Mouse (Mus musculus): ENCODE data around the gene Gnat2. TPM values are rescaled to one million over a fixed set of nuclear protein-coding genes. Genes with fewer than 3 reads are reported as not detected.

The Gnat2 gene
- polyA plus RNA-seq, 1 experiment from 2014 or later: 3.1 TPM

DNA sequence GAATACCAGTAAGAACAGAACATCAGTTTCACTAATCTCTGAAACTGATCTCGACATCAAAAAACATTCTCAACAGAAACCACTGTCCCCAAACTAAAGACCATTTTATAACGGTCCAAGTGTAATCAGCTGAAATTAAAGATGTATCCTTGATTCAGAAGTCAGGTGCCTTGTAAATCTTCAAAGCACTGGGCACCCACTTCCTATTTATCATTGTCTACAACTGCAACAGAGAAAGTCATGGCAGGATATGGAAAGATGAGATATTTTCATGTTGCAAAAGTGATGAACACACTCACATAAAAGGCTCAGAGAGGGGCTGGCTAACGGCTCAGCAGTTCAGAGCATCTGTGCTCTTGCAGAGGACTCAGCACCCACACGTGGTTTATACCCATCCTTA, 48.2 kb downstream of the Gnat2 start:
- ATAC-seq (ENCODE audit: low read depth) (no peak), DNase-seq (no peak)
- 75% methylated on average over 4 of the region's 4 CpGs for WGBS (ENCODE audit: insufficient replicate concordance)
- Histone ChIP-seq H3K4me3 (replicated peaks) (no peak overlapping the region), H3K27ac (no peak overlapping the region), H3K4me1 (replicated peaks) (peaks cover 64% of the 10 kb centered on the region), H3K4me2 (no peak overlapping the region), H3K27me3 (no peaks in the 10 kb centered on the region), H3K36me3 (peaks cover 35% of the 10 kb centered on the region), H3K9ac (no peak overlapping the region), H3K9me3 (replicated peaks) (no peaks in the 10 kb centered on the region)

DNA sequence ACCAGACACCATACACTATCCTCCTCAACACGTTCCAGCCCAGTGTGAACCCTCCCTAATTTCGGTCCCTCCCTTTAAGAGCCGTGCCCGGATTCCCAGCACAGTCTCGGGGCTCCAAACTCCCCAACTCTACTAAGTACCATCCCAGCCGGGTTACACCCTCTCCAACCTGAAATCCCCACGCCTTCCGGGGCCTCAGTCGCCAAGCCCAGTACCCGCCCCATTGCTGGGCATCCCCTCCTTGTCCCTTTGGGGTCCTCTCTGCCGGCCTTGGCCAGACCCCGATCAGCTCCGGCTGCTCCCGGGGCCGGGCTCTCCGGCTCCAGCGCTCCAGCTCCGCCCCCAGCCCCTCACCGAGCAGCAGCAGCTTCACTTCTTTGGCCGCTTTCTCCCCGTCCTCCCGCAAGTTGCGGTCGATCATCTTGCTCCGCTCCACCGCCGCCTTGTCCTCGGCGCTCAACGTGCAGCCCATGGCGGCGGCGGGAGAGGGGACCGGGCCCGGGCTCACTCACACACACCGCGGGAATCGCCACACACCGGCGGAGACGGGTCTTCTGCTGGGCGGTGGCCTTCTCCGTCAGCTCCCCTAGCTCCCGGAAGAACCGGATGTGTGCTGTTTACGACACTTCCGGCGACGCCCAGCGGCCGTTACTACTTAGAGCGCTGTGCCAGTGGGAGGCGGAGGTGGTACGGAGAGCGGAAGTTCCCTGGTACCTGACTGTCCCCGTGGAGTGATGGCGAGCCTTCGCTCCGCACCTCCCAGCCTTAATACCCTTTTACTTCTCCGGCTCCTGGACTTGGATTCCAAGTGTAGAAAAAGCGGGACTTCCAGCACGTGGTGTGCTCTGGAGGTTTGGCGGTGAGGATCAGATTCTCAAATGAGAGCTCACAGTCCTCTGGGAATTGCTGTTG, 53.2 kb downstream of the Gnat2 start, which contains the start of gene Gnai3:
TSS of gene Gnai3 (minus strand) at position 613 of the 912 bp plus-strand sequence.
- DNase-seq: peak; percentile 86
- peak within 1 kb of the TSS; percentile 98 for H3K27ac ChIP-seq
- peak within 1 kb of the TSS; percentile 98 for H3K9ac ChIP-seq
- H3K27me3 ChIP-seq: no peaks in the 10 kb centered on the region
- H3K4me2 ChIP-seq: peak within 1 kb of the TSS; percentile 92
- peak within 1 kb of the TSS; percentile 100 for H3K4me3 ChIP-seq (replicated peaks)
- peaks cover 52% of the 10 kb centered on the region for H3K4me1 ChIP-seq (replicated peaks)
- peaks cover 10% of the 10 kb centered on the region for H3K36me3 ChIP-seq
- WGBS (ENCODE audit: insufficient replicate concordance): under 1% methylated on average over 63 of the region's 63 CpGs
- no peaks in the 10 kb centered on the region for H3K9me3 ChIP-seq (replicated peaks)
- peak; percentile 95 for ATAC-seq (ENCODE audit: low read depth)

DNA sequence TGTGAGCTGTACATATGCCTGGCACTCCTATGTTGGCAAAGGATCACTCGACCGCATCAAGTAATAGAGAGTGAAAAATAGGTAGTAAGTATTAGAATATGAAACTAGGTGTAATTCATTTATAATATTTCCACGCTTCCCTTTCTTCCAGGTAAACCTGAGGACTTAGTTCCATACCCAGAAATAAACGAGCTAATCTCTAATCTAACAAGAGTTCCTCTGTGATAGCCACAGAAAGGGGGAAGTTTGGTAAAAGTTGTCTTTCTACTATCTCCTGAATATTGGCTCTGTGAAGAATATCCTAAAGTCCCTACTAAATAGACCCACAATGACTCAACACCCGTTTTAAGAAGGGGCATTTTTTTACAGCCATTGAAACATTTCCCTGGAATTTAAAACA, 54.1 kb downstream of the Gnat2 start:
- Histone ChIP-seq H3K4me1 (replicated peaks) (peaks cover 48% of the 10 kb centered on the region), H3K36me3 (peaks cover 5% of the 10 kb centered on the region; the same call in 1 of the 2 replicates), H3K9ac (peak overlapping the region; percentile 98), H3K9me3 (replicated peaks) (no peaks in the 10 kb centered on the region), H3K27ac (peak overlapping the region; percentile 98), H3K4me3 (replicated peaks) (peak overlapping the region; percentile 100), H3K27me3 (no peaks in the 10 kb centered on the region), H3K4me2 (peak overlapping the region; percentile 92)
- 31% methylated on average over 5 of the region's 5 CpGs for WGBS (ENCODE audit: insufficient replicate concordance)
- ATAC-seq (ENCODE audit: low read depth) (no peak), DNase-seq (no peak)

DNA sequence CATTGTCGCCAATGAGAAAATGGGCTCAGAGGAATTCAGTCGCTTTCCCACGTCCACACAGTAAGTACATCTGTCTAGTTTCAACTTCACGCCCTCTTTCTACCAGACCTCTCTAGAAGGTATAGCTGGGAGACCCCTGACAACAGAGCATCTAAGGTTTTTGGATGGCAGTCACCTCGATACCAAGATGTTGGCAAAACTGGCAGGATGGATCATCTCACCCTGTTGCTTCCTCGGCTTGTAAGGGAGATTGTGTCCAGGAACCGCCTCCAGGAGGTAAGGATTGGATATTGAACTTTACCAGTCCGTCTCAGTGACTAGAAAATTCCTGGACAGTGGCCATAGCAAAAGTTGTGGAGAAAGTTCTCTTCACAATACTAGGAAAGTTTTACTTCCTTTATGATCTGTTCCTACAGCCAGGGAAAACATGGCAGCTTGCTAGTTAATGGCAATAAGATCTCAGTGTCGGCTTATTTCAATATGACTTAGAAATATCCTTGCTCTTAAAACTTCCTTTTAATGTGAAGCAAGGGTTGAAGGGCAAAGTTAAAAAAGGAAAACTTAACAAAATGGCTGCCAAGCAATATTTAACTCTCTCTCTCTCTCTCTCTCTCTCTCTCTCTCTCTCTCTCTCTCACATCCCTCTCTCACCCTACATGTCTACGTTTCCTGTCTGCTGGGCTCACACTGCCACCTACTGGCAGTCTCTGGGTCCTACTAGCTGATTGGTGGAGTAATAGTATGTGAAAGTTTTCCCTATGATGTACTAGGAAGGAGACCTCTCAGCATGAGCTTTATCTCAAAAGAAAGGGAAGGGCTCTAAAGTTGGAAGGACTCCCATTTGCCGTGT, 55.0 kb downstream of the Gnat2 start:
- 61% methylated on average over 11 of the region's 11 CpGs for WGBS (ENCODE audit: insufficient replicate concordance)
- Histone ChIP-seq H3K4me3 (replicated peaks) (no peak overlapping the region), H3K4me2 (peak overlapping the region; percentile 92; the same call in 1 of the 2 replicates), H3K27ac (peak overlapping the region; percentile 98), H3K9ac (no peak overlapping the region), H3K9me3 (replicated peaks) (no peaks in the 10 kb centered on the region), H3K36me3 (peaks cover 5% of the 10 kb centered on the region; the same call in 1 of the 2 replicates), H3K27me3 (no peaks in the 10 kb centered on the region), H3K4me1 (replicated peaks) (peaks cover 39% of the 10 kb centered on the region)
- peak; percentile 82 for DNase-seq
- ATAC-seq (ENCODE audit: low read depth): peak; percentile 28; the same call in 1 of the 2 replicates

Other genes with a start within 250 kb of the Gnat2 start
- gene Eps8l3, start 215.6 kb upstream of the Gnat2 start, polyA plus RNA-seq (2015; fragmentation: Nextera tagmentation; extraction: Ambion mirVana): not detected in 2 replicates
- gene Gstm5, start 197.0 kb upstream of the Gnat2 start, polyA plus RNA-seq (2015; fragmentation: Nextera tagmentation; extraction: Ambion mirVana): 148 and 158 TPM in 2 replicates
- 11.1 and 13.2 TPM in 2 replicates for gene Gstm7, start 161.0 kb upstream of the Gnat2 start, polyA plus RNA-seq (2015; fragmentation: Nextera tagmentation; extraction: Ambion mirVana)
- gene Gstm6, start 149.0 kb upstream of the Gnat2 start, polyA plus RNA-seq (2015; fragmentation: Nextera tagmentation; extraction: Ambion mirVana): 9.0 and 12.0 TPM in 2 replicates
- gene Gstm3, start 123.5 kb upstream of the Gnat2 start, polyA plus RNA-seq (2015; fragmentation: Nextera tagmentation; extraction: Ambion mirVana): 11.4 and 11.8 TPM in 2 replicates
- 5.9 and 6.1 TPM in 2 replicates for gene Gstm2, start 106.3 kb upstream of the Gnat2 start, polyA plus RNA-seq (2015; fragmentation: Nextera tagmentation; extraction: Ambion mirVana)
- 264 and 265 TPM in 2 replicates for gene Gstm1, start 74.8 kb upstream of the Gnat2 start, polyA plus RNA-seq (2015; fragmentation: Nextera tagmentation; extraction: Ambion mirVana)
- gene Gstm4, start 47.9 kb upstream of the Gnat2 start, polyA plus RNA-seq (2015; fragmentation: Nextera tagmentation; extraction: Ambion mirVana): 17.9 and 19.6 TPM in 2 replicates
- gene Ampd2, start 6.1 kb upstream of the Gnat2 start, polyA plus RNA-seq (2015; fragmentation: Nextera tagmentation; extraction: Ambion mirVana): 46.0 and 48.2 TPM in 2 replicates
- 67.8 and 83.4 TPM in 2 replicates for gene Gnai3, start 53.4 kb downstream of the Gnat2 start, polyA plus RNA-seq (2015; fragmentation: Nextera tagmentation; extraction: Ambion mirVana)
- gene Gpr61, start 62.1 kb downstream of the Gnat2 start, polyA plus RNA-seq (2015; fragmentation: Nextera tagmentation; extraction: Ambion mirVana): not detected in 2 replicates
- gene Amigo1, start 93.5 kb downstream of the Gnat2 start, polyA plus RNA-seq (2015; fragmentation: Nextera tagmentation; extraction: Ambion mirVana): 0.35 and 0.51 TPM in 2 replicates
- gene Cyb561d1, start 108.4 kb downstream of the Gnat2 start, polyA plus RNA-seq (2015; fragmentation: Nextera tagmentation; extraction: Ambion mirVana): 1.7 and 2.0 TPM in 2 replicates
- 3.1 and 3.3 TPM in 2 replicates for gene Atxn7l2, start 118.1 kb downstream of the Gnat2 start, polyA plus RNA-seq (2015; fragmentation: Nextera tagmentation; extraction: Ambion mirVana)
- gene Sypl2, start 133.9 kb downstream of the Gnat2 start, polyA plus RNA-seq (2015; fragmentation: Nextera tagmentation; extraction: Ambion mirVana): 0.05 and 0.07 TPM in 2 replicates
- 224 and 238 TPM in 2 replicates for gene Psma5, start 164.1 kb downstream of the Gnat2 start, polyA plus RNA-seq (2015; fragmentation: Nextera tagmentation; extraction: Ambion mirVana)
- gene Sort1, start 191.3 kb downstream of the Gnat2 start, polyA plus RNA-seq (2015; fragmentation: Nextera tagmentation; extraction: Ambion mirVana): 2.6 and 2.8 TPM in 2 replicates